Mouse (Mus musculus) 3T3-L1 (cell line): ENCODE results near the gene Rgsl1.
A peak's percentile ranks its signal among the peaks of the same experiment; 100 is the strongest.
"Not testable (repeated sequence)": the region's sequence is repeated elsewhere in the genome, so short reads cannot be mapped to it uniquely, and the experiment has no call there.

ENCODE experiments used
- DNase-seq: peaks from one replicate; pipeline ENCODE4 v3.0.0-alpha.2; 2015; ENCODE audit warnings: low read depth, low spot score

Rgsl1 gene

DNA sequence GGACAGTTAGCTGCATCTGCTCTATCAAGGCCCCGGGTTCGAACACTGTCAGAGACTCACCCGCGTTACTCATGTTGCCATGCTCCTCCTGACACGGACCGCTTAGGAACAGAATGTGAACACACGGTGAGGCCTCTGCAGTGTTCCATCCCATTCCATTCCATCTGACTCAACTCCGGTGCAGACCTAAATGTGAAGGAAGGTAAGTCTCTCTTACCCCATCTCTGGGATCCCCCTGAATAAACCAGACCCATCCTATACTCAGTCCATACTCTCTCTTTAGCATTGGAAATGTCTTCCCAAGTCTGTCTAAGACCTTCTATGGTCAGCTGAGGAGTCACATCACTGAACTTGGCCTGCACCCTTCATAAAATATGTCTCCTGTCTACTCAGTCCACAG, at the start of gene Rgsl1:
Gene Rgsl1, minus strand, starts transcription at position 101 of the 400 bp plus-strand sequence.
- DNase-seq: no peak

DNA sequence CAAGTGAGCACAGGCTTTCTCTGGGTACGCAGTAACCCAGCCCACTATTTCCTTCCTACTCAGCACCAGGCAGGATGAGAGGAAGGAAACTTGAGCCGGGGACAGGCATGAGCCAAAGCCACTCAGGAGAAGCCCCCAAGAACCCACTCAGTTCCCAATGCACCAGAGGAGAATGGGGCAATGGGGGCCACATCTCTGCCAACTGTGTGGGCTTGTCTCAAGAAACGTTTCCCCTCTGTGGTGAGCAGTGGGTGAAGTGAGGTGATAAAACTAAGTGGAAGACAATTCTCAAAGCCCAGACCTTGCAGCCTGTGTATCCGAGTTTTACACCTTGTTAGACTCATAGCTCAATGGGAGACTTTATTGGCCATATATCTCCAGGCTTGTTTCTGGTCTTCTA, 47.5 kb upstream of the Rgsl1 start, which contains the start of gene Teddm1a:
Gene Teddm1a, plus strand, starts transcription at position 301 of the 400 bp plus-strand sequence.
- no peak for DNase-seq

DNA sequence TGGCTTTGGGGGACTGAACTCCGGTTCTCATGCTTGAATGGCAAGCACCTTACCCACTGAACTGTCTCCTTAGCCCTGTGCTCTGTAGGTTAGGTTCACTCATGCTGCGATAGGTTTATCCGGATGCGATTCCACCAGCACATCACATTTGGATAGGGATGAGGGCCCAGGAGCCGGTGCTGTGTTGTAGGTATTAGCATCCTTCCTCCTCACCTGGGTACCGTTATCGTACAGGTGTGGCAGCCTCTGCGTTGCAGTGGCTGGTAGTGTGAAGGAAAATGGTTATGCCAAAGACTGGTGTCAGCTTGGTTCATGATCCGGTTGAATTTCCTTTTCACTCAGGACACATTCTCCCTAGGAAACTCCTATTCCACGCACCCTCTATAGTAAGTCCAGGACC, 46.2 kb upstream of the Rgsl1 start:
- no peak for DNase-seq

DNA sequence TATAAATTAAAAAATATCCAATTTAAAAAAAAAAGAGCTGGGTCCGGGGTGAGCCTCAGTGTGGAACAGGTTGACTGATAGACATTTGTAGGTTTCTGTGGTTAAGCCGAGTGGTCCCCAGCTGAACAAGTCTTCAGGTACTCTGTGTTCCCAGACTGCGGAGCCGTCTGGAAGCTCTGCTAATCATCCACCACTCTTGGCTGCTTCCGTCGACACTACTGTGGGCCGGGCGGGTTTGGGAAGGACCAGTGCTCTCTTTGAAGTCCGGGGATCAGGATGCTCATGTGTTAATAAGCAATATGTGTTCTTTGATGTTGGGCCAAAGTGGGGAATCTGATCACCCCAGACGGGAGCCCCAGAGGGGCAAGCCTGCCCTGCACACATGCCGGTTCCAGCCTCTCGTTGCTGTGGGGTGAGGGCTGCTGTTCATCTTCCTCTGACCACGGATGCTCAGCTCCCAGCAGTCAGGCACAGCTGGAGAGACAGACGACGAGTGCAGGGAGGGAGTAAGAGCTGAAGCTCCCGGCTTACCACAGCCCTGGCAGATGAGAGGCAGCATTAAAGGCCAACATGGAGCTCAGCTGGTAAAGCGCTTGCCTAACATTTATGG, 42.2 kb upstream of the Rgsl1 start:
- DNase-seq: no peak

DNA sequence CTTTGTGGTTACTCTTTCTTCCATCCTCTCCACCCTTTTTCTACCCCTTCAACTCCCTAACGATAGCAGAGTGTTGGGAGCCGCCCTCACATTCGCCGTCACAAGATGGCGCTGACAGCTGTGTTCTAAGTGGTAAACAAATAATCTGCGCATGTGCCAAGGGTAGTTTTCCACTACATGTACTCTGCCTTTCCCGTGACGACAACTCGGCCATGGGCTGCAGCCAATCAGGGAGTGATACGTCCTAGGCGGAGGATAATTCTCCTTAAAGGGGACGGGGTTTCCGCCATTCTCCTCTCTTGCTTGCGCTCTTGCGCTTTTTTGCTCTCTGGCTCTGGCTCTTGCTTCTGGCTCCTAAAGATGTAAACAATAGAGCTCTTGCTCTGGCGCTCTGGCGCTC, 36.4 kb upstream of the Rgsl1 start:
- not testable (repeated sequence) for DNase-seq

DNA sequence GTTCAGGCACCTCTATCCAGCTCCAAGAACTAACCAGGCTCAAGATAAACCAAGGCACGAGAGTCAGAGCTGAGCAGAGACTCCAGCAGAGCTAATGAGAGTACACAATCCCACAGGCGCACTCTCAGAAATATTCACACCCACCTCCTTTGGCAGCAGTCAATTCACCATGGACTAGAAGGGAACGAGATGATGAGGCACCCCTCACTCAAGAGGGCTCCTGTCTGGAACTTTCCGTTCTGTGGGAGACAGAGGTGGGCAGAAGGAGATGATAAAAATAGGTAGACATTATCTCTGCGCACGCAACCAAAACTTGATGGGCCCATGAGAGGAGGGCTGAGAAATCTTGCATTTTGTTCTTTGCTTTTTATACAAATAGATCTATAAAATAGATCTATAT, 30.1 kb upstream of the Rgsl1 start, which contains the start of gene Teddm1b:
Gene Teddm1b, plus strand, starts transcription at position 301 of the 400 bp plus-strand sequence.
- no peak for DNase-seq

DNA sequence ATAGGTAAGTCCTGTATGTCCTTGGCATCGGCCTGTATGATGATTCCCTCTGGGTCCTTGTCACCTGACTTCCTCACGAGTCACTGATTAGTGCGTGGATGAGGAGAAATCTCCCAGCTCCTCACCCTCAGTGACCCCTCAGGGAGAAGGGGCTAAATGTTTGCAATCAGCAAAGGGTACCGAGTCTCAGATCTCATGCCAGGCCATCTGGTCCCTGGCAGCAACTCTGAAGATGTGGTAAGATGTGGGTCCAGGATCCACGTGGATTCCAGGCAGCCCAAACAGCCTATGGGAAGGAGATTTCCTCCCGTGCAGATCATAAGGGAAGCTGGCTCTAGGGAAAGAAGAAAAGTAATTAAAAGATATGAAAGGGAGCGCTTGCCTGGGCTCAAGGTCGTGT, 12.0 kb upstream of the Rgsl1 start:
- no peak for DNase-seq

DNA sequence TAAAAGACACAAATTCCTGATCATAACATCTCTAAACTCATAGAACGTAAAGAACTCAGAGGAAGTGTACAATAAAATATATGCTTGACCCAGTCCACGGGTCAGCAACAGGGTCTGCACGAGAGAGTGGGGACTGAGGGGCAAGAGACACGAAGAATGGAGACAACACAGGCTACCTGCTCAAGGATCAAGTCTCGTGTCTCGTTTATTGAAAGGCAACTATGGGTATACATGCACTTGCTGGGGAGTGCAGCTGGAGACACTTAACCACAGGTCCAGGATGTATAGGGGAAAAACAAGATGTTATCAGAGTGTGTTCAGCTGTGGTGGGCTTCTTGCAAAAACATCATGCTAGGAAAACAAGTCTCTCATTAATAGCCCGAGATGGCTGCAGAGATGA, 8.8 kb upstream of the Rgsl1 start:
- DNase-seq: not testable (repeated sequence)

DNA sequence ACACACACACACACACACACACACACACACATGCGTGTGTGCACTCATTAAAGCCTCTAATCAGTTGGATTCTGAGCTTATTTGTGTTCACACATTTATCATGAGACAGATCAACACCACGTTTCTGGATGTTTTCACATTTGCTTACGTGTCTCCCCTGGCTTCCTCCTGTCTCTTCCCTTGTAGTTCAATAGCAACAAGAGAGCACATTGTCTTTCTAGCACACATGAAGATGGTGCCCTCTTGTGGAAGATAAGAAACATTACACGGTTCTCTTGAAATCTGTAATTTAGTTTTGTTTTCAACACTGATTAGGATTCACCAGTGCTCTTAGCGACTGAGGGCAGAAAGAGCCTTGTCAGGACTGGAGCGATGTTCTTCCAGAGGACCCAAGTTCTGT, 2.9 kb upstream of the Rgsl1 start:
- peak; percentile 73 for DNase-seq

DNA sequence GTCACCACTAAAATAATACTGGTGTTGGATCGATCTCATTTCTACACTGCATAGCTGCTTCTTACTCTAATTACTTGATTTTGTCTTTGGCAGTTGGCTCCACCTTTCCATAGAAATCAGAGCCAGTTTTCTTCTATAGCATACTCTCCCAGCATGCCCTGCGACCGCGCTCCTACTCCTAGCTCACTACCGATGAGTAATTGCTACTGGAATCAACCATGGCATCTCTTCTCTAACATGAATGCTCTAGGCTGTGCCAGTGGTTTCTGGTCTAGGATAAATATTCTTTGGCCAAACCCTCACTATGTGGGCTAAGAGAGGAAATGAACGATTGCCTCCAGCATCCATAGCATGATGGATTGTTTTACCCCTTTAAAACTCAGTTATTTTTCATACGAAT, 2.5 kb upstream of the Rgsl1 start:
- peak; percentile 21 for DNase-seq

DNA sequence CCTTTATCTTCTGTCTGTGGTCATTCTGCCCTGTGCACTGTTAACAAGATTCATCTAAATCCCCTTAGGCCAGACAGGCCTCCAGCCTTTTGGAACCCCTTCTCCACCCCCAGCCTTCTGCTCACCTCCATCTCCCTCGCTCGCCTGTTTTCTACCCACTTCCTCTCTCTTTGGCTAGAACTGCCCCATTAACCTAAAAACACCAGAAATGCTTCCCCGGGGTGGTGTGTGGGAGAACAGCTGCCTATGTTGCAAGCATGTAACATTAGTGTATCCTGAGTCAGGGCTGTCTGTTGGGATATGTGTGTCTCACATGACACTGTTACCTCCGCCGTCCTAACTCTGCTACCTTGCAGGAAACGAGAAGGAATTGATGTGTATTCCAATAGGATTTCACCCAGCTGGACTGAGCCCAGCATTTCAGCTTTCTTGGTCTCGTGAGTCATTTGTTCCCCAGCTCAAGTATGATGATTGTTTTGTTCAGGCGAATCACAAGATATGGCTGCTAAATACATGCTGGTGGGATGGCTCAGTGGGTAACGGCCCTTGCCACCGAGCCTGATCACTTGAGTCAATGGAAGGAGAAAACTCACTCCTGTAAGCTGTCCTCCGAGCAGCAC, 1.7 kb downstream of the Rgsl1 start:
- DNase-seq: peak; percentile 74

DNA sequence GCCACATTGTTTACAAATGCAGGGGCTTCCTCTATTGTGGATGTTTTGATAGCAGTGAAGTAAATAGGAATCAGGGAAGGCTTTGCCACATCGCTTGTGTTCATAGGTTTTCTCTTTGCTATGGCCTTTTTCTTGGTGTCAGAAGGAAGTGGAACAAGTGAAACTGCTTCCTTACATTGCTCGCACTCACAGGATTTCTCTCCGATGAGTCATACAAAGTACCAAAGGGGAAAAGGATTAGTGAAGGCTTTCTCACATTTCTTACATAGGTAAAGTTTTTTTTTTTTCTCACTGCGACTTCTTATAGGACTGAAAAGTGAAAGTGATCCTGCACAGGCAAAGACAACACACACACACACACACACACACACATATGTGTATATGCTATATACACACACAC, 7.9 kb downstream of the Rgsl1 start:
- peak; percentile 74 for DNase-seq

DNA sequence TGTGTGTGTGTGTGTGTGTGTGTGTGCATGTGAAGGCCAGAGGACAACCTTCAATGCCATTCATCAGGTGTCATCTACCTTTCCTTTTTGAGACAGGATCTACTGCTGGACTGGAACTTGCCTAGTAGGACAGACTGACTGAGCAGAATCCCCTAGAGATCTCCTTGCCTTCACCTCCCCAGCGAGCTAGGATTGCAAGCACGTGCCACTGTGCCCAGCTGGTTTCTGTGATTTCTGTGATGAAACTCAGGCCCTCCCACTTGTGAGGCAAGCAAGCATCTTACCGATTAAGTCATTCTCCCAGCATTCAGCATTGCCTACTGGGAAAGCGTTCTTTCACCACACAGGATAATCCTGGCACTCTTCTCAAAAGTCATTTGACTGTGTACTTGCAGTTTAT, 13.2 kb downstream of the Rgsl1 start:
- DNase-seq: no peak

DNA sequence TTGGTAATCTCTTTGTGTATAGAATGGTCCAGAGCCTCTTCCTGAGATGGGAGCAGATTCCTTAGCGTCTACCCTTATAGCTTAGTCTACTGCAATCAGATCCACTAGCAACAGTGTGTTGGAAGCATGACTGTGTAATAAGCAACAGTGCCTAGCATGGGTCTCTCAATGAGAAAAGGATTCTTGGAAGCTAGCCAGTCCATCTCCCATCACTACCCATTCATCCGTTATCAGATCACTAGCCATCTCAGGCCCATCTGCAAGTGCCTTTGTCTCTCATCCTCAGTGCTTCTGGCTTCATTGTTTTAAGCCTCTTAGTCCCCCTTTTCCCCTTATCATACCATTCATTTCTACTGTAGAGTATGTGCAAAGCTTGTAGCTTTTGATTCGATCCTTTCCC, 23.7 kb downstream of the Rgsl1 start:
- DNase-seq: no peak

DNA sequence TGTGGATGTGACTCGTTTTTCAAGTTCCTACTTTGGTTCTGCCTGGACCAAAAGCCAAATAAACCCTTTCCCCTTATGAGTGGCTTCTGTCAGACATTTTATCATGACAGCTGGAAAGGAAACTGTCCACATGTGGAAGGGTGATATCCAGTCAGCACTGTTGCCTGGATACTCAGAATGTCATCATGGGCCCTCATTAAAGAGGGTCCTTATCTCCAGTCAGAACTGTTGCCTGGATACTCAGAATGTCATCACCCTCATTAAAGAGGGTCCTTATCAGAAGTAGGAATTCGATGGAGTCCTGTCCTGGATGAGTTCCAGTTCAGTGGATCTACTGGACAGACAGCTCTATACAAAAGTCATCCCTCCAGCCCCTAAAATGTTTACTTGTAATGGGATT, 29.7 kb downstream of the Rgsl1 start:
- no peak for DNase-seq

DNA sequence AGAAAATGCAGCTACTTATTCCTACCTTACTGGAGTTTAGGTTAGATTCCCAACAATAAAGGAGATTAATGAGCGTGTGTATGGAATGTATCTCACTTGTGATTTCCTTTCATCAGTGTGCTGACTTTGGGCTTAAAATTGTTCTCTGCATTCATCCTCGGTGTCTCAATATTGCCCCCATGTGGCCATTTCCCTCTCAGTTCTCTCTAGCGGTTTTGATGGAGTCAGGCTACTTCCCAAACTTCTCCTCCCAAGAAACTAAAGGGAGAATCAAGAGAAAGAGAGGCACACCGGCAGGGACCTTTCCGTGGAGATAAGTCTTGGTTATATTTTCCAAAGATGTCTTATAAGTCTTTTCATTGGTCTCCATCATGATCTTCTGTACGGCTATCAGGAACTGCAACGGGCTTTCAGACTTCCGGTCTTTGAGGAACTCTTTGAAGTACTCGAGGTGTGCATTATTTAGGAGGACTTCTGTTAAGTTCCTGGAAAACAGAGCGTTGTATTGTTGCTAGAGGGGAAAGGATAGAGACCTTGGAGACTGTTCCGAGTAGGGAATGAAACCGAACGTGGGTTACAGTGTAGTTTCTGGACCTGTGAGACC, 36.5 kb downstream of the Rgsl1 start:
- DNase-seq: peak; percentile 81

DNA sequence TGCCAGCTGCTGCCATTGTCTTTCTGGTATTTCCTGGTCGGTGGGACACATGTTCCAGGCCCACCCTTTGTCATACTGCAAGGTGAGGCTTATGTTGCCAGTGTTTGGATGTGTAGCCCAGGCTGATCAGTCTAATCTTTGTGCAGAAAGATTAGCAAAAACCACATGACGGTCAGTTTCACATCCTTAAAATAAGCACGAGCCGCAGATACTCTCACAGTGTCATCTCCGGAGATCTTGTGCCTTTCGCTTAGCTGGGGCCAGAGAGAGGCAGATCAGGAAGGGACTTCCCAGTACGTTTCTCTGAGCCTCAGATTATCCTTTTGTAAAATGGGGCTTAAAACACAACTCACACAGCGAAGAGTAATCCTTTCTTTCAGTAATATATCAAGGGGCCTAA, 40.4 kb downstream of the Rgsl1 start:
- DNase-seq: no peak

DNA sequence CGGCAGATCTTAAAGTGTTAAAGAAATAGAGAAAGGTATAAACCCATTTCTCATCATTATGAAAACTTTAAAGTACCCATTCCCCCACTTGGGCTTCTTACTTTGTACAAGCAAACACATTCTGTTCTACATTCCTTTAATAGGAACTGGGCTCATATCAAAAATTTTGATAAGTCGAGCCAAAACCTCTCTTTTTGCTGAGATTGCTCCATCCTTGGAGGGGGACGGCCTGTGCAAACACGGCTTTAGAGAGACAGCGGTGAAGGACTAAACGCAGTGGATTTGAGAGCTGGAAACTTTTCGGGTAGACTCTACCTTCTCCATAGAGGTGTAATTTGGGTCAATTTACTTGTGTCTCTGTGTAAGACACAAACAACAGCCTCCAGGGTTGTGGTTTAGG, 41.3 kb downstream of the Rgsl1 start:
- no peak for DNase-seq

DNA sequence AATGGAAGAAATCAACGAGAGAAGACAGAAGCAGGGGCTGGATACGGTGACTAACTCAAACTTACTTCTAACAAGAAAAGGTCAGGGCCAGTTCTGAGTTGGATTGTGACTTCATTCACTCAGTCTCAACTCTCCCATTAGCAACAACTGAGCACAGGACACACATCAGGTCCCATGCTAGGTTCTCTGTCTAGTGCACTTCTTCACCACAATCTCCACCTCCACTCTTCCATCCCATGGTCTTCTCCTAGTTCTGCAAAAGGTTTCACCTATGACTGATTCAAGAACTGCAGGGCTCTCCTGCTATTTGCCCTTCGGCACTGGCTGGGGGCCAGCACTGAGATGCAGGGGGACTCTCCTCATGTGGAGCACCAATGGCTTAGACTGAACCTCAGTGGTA, 49.7 kb downstream of the Rgsl1 start:
- DNase-seq: no peak

DNA sequence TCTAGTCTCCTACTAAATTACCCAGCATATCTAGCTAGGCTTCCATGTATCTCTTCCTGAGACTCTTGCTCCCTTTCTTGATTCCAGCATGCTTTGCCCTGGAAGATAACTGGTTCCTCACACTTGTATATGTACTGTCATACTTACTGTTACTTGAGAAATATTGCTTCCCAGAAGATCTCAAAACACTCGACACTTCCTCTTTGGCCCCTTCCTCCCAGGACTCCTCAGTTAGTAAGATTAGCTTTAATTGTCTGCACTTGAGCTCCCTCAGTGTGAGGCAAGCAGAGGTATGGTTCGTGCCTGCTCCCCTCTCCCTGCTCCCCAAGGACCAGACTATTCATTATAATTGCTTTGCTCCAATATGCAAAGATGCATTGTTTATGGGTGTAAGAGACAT, 53.2 kb downstream of the Rgsl1 start:
- no peak for DNase-seq

DNA sequence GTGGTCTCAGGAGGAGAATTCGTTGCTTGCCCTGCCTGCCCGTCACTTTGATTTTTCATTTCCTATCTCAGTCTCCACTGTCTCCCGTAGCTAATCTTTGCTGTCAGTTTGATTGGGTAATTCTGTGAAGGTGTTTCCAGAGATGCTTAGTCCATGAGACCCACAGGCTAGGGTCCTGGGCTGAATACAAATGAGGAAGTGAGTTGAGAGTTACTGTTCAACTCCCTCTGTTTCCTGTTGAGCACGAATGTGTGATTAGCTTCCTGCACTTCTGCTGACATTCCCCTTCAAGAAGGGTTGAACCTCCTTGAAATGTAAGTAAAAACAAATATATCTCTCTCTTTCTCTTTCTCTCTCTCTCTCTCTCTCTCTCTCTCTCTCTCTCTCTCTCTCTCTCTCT, 58.3 kb downstream of the Rgsl1 start:
- no peak for DNase-seq

DNA sequence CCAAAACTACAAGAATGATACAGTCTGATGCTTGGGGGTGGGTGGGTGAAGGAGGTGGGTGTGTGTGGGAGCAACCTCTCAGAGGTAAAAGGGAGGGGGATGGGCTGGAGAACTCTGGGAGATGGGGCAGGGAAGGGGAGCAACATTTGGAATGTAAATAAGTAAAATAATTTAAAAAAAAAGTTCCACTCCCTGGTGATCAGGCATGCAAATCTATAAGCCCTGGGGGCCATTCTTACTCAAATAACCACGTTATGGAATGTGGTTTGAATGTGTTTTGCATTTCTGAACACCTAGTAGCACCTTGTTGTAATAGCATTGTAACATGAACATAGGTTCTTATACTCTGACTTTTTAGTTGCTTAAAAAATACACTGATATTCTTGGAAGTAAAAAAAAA, 60.6 kb downstream of the Rgsl1 start:
- no peak for DNase-seq

DNA sequence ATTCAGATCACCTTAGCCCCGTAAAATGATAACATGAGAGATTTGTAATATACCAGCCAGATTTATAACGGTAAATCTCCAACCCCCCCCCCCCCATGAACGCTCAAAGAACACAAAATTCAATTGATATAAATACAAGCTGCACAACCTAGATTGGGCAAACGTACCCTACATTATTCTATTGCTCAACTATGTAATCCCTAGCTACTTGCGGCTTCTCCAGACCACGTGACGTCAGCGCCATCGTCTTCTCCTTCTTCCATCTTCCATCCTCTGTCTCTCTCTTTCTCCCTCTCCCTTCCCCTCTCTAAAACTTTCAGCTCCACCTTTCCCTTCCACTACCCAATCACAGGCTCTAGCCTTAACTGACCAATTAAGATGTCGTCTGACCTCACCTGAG, 65.7 kb downstream of the Rgsl1 start:
- DNase-seq: no peak
